Mouse (Mus musculus) skeletal muscle tissue, postnatal 0 days (tissue): ENCODE results near the gene Eif2s3x. TPM values are rescaled to one million over a fixed set of nuclear protein-coding genes. Genes with fewer than 3 reads are reported as not detected.

Experiments
- polyA plus RNA-seq: library from polyadenylated mRNA; unstranded; fragments of >200 nt; fragmentation: Nextera tagmentation; extraction: Ambion mirVana; gene quantifications from 2 replicates; pipeline ENCODE4 v1.2.1, GENCODE M21; 2015

The Eif2s3x gene
- 20.7 and 21.0 TPM in 2 replicates for polyA plus RNA-seq

DNA sequence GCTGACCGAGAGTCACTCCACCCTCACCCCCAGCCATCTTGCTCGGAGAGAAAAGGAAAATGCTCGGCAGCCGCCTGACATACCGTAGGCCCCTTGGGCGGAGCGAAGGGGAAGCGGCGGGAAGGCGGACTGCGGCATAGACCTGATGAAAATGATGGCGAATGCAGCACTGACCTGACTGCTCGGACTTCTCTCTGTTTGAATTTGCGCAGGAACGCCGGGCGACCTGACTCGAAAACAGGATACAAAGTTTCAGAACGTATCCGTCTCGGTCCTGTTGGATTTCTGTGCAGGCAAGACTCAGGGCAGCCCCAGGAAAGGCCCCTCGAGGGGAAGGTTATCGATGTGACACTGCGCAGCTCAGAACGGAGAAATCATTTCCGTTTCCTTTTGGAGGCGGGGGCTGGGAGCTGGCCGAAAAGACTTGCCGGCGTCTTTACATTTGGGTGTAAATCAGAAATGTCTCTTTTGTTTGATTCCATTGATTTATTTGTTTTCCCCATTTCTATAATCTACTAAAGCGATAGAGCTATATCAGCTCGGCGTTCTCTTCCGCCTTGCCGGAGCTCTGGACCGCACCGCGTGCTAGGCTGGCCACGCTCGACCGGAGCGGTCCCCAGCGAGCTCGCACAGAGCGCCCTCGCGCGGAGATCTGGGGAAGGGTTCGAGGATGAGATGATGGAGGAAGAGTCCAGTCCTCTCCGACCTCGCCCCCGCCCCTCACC lies at the start of gene Eif2s3x:
Eif2s3x (minus strand) TSS at position 266 of the 725 bp plus-strand sequence.

GRCm38 (mm10) chrX:94234532-94235189 lies 22.0 kb upstream of the Eif2s3x start, which contains the start of gene Klhl15:
Klhl15 (plus strand) TSS chrX:94234599.

Other genes starting within 250 kb of the Eif2s3x start
- not detected in 2 replicates for gene AU015836, start 244.2 kb downstream of the Eif2s3x start, polyA plus RNA-seq
- gene Zfx, start 89.2 kb downstream of the Eif2s3x start, polyA plus RNA-seq, result 15.4 and 15.7 TPM in 2 replicates
- 4.1 and 4.8 TPM in 2 replicates for gene Klhl15, start 21.7 kb upstream of the Eif2s3x start, polyA plus RNA-seq
- not detected in 2 replicates for gene Fam90a1b, start 153.9 kb upstream of the Eif2s3x start, polyA plus RNA-seq
- gene Apoo, start 154.3 kb upstream of the Eif2s3x start, polyA plus RNA-seq, result 246 and 302 TPM in 2 replicates